Mouse (Mus musculus) frontal cortex, postnatal 25 days (tissue): ENCODE results near the gene Rfx8.

Experiments used
- DNase-seq, 2 experiments: peaks; one replicate each; pipeline ENCODE4 v3.0.0; 2022; ENCODE audit warnings: low spot score in 2 of 2

Gene Rfx8

GRCm38 (mm10) chr1:39648584-39648983, 72.2 kb downstream of the Rfx8 start:
- DNase-seq, result no peak

GRCm38 (mm10) chr1:39645905-39646759, 74.7 kb downstream of the Rfx8 start:
- no peak for DNase-seq

- DNase-seq, result no peak
These were observed 76.5 kb downstream of the Rfx8 start for GRCm38 (mm10) chr1:39644333-39644732.

GRCm38 (mm10) chr1:39641667-39642066, 79.1 kb downstream of the Rfx8 start:
- DNase-seq, result no peak

- DNase-seq, result no peak
These were observed 83.7 kb downstream of the Rfx8 start for GRCm38 (mm10) chr1:39637139-39637538.

GRCm38 (mm10) chr1:39636660-39637059, 84.1 kb downstream of the Rfx8 start:
- DNase-seq, result no peak

- DNase-seq, result no peak
These were observed 84.6 kb downstream of the Rfx8 start for GRCm38 (mm10) chr1:39636196-39636595.

GRCm38 (mm10) chr1:39628606-39629005, 92.2 kb downstream of the Rfx8 start:
- no peak for DNase-seq

GRCm38 (mm10) chr1:39625491-39625890, 95.3 kb downstream of the Rfx8 start:
- DNase-seq, result no peak

- no peak for DNase-seq
These were observed 97.1 kb downstream of the Rfx8 start for GRCm38 (mm10) chr1:39623729-39624128.

- DNase-seq, result no peak
These were observed 97.7 kb downstream of the Rfx8 start for GRCm38 (mm10) chr1:39623106-39623505.

GRCm38 (mm10) chr1:39618524-39618923, 102.3 kb downstream of the Rfx8 start:
- DNase-seq, result no peak

GRCm38 (mm10) chr1:39615526-39615925, 105.3 kb downstream of the Rfx8 start:
- DNase-seq, result no peak
